Mouse (Mus musculus): ENCODE results near the gene Cnr2.

Cnr2 gene

DNA sequence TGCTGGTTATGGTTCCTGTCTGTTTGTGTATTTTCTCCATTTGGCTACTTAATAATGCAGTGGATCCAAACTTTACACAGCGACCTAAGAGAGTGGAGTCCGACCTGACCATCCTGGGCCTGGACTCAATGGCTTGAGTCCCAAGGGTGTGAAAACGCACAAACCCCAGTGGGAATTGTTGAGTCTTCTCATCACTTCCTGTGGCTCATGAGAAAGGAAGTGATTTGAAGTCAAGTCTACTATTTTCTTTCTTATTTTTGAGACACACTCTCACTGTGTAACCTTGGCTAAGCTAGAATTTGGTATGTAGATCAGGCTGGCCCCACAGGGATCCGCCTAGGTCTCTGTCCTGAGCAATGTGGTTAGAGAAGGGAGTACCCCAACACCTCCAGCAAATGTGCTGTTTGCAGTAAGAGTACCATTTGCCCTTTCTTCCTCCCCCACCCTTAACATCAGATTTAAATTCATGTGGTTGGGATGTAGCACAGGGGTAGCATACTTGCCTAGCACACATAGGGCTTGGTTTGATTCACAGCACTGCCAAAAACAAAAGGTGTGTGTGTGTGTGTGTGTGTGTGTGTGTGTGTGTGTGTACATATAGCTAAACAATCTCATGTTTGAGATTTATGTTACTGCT is 7.5 kb downstream of the Cnr2 start:
- no peak for DNase-seq (ENCODE audit: low read depth, low spot score)

DNA sequence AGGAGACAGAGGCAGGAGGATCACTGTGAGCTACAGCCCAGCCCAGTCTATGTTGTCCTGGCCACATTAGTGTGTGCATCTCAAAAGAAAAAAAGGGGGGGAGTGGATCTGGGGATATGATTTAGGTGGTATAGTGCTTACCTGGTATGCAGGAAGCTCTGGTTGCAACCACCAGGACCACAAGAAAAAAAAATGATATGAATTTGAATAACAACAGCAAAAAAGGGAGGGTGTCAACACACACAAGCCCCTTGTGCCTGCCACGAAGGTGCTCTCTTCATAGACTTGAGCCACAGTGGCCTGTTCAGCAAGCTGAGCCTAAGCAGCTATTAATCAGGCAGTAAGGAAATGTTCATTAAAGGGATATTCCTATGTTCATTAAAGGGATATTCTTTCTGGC is 9.6 kb downstream of the Cnr2 start:
- no peak for DNase-seq (ENCODE audit: low read depth, low spot score)

DNA sequence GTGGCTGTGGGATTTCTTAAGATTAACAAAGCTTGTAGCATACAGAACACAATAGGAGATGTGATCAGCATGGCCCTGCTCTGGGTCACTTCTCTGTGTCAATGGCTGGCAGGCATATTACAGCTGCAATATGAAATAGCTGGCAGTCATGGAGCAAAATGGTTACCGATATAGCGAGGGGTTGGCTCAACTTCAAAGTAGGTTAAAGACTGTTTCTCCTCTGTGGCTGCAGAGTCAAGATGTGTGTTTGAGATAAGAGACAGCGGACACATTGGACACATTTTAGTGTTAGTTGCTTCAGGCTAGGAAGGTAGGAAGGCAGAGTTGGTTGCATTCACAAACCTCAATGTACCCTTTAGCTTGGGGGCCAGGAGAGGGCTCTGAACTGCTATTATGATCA is 11.4 kb downstream of the Cnr2 start:
- DNase-seq (ENCODE audit: low read depth, low spot score), result no peak

DNA sequence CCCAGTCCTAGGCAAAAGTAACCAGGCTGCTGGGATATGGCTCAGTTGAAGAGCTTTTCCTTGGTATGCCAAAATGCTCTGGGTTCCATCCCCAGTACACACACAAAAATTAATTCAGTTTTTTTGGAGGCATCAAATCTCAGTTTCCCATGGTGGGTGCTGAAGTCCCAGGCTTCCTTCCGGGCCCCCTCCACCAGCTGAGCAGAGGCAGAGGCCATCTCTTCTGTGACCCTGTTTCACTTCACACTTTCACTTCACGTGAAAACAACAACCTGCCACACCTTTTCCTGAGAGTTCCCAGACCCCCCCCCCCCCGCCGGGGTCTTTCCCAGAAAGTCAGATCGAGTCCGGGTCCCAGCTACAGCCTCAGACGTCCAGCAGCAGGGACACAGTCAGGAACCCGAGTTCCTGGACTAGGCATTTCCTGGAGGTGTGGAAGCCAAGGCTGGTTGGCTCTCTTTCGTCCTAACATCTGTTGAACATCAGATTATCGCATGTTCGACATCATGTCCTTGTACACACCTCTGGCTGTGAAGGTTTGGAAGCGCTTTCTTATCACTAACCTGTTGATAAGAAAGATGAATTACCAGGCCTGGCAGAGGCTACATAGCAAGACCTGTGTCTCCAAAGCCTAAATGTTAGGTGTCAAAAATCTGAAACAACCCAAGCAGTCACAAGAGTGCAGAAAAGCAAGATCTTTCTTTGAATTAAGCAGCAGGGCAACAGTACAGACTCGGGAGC is 14.3 kb downstream of the Cnr2 start:
- DNase-seq (ENCODE audit: low read depth, low spot score), result no peak

DNA sequence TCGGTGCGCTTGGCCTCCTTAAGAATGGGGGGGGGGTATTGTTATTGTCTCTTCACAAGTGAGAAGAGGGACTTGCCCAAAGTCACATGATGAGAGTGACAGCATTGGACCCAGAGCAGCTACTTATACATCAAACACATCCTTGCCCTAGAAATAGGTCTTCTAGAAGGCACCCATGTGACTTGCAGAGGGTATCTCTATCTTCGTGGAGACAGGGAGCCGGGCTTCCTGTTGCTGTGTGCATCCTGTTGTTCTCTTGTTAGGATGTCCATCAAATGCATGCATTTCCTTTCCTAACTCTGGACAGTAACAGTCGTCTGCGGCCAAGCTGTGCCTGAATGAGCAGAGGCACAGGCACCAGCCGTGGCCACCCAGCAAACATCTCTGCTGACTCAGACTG is 16.3 kb downstream of the Cnr2 start:
- no peak for DNase-seq (ENCODE audit: low read depth, low spot score)

DNA sequence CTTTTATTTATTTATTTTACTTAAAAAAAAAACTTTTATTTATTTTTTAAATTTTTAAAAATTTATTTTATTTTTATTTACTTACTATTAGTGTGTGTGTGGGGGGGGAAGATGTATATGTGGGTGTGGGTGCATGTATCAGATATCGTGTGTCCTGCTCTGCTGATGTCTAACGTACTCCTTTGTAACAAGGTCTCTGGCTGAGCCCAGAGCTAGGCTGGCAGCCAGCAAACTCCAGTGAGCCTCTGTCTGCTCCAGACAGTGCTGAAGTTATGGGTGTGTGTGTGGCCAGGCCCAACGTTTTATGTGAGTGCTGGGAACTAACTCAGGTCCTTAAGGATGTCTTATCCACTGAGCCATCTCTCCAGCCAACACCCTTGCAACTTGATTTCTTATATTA is 17.0 kb downstream of the Cnr2 start:
- no peak for DNase-seq (ENCODE audit: low read depth, low spot score)

DNA sequence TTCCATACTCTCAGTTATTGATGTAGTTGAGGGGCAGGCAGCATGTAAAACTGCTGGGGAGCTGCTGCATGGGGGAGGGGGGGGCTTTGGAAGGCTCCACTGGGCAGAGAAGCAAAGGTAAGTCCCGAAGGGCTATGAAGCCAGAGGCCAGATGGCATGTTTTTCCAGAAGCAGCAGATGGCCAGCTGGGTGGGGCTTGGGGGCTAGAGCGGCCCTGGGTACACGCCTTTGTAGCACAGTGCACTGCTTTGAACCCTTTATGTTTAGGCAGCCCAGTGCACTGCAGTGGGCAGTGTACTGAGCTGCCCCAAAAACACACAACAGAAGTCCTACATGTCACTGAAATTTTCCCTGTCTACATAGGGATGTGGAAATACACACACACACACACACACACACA is 17.6 kb downstream of the Cnr2 start:
- DNase-seq (ENCODE audit: low read depth, low spot score), result no peak

DNA sequence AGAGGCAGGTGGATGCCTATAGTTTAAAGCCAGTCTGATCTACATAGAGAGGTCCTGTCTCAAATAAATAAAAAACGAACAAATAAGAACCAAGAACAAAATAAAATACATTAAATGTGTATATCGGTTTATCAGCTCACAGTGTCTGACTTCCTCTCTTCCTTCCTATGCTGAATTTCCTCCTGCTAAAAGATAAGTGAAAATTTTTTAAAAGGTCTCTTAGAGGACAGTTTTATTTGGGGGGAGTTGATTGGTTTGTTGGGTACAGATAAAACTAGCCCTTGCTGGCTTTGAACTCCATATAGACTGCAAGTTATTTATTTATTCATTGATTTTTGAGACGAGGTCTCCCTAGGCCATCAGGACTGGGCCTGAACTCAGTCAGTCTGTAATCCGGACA is 18.2 kb downstream of the Cnr2 start:
- DNase-seq (ENCODE audit: low read depth, low spot score), result no peak

DNA sequence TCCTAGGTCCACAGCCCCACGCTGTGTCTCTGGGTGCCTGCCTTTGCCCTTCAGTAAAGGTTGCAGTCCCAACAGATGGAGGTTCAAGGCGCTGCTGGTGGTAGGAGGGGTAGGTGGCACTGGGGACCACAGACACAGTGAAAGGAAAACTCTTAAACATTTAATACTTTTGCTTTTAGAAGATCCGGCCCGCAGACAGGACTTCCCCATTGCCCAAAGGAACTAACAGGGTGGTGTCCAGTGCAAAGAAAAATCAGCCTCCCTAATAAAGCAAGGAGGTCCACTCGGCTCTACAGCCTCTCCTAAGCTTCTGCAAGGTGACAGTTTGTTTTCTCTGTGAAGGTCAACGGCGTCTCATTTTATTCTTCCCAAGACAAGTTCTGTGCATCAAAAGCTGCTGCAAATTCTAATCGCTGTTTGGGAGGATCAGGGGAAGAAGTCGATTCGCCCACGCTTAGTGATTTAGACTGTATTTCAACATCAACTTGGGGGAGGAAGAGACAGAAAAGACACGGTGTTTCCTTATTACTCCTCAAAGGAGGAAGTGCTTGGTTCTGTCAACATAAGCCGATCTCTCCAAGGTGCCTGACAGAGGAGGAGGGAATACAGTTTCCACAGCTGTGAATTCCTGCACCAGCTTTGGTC is 23.6 kb downstream of the Cnr2 start:
- DNase-seq (ENCODE audit: low read depth, low spot score), result no peak

DNA sequence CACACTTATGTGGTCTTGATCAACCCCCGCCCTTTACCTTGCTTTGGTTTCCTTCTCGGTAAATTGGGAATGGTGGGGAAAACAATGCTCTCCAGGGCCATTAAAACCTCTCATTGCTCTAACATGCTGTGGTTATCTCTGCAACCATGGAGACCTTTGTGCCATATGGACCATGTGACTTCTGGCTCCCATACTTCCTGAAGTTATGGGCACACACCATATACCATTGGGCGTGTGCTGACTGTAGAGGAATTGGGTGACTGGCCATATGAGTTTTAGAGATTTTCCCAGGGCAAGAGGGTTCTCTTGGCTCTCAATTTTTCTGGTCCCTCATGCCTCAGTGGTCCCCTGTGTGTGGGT is 24.1 kb downstream of the Cnr2 start:
- DNase-seq (ENCODE audit: low read depth, low spot score), result no peak

DNA sequence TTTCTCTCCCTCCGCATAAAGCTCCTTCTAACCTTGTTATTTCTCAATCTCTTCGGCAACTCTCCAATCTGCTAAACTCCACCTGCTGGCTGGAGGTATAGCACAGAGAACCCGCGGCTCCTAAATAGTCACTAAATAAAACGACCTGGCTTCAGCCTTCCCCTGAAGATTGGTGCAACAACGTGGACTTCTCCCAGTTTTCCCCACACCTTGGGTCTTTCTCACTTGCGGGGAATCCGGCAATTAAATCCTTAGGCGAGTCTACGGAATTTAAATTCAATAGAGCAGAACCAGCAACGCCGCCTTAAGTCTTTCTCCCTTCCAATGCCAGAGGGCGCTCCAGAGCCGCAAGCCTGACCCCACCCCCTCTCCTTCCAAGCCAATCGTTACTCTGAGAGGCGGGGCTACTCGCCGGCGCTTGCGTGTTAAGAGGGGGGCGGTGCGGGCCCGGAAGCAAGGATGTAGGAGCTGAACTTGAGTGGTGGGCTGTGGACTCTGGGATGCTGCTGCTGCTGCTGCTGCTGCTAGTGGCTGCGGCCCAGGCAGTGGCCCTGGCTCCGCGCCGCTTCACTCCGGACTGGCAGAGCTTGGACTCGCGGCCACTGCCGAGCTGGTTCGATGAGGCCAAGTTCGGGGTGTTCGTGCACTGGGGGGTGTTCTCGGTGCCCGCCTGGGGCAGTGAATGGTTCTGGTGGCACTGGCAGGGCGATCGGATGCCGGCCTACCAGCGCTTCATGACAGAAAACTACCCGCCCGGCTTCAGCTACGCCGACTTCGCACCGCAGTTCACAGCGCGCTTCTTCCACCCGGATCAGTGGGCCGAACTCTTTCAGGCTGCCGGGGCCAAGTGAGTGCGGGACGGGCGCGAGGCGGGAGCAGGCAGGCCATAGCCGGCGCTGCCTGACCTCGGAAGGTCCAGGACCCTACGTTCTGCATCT is 25.4 kb downstream of the Cnr2 start, which contains the start of gene Fuca1:
TSS of gene Fuca1 (plus strand) at position 432 of the 938 bp plus-strand sequence.
- DNase-seq (ENCODE audit: low read depth, low spot score), result peak; percentile 94

DNA sequence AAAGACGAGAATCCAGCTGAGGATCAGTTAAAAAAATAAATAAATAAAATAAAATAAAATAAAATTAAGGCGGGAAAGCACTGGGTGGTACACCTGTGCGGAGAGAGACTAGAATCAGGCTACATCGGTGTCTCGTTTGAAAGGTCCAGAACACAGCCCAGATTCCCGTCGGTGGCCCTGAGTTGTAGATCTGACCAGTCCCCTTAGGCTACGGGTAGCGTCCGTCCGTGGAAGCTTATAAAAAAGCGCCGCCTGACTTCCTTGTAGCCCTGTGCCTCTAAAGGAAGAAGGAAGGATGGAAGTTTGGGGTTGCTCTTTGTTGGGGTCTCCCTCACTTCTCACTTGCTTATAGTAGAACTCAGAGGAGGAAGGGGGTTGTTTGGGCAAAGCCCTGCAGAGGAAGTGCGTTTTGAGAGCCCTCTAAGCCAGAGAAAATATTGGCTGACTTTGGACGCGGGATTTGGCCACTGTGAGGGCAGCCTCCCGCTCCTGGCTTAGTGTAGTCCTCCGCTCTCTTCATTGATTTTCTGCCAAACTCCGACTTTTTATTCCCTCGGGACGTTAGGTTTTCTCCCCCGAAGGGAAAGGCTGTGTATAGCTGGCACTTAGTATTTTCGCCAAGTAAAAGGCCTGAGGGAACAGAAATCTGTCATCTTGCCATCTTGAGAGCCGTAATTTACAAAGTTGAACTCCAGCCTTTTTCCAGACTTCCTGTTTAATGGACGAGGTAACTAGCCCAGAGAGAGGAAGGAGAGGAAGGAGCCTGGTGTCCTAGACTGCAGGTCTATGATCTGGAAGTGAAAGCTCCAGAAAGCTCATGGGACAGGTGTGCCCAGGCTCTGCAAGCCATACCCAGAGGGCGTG is 26.3 kb downstream of the Cnr2 start:
- peak; percentile 75 for DNase-seq (ENCODE audit: low read depth, low spot score)

DNA sequence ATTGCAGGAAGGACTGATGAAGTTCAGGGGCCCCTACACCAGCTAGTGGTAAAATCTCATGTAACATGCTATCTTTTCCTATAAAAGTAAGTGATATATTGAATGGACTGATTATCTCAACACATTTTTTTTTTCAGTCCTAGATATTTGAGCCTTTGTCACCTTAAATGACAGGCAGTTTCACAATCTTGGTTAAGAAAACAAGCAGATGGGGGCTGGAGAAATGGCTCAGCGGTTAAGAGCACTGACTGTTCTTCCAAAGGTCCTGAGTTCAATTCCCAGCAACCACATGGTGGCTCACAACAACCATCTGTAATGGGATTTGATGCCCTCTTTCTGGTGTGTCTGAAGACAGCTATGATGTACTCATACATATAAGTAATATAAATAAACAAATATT is 27.0 kb downstream of the Cnr2 start:
- DNase-seq (ENCODE audit: low read depth, low spot score), result no peak

DNA sequence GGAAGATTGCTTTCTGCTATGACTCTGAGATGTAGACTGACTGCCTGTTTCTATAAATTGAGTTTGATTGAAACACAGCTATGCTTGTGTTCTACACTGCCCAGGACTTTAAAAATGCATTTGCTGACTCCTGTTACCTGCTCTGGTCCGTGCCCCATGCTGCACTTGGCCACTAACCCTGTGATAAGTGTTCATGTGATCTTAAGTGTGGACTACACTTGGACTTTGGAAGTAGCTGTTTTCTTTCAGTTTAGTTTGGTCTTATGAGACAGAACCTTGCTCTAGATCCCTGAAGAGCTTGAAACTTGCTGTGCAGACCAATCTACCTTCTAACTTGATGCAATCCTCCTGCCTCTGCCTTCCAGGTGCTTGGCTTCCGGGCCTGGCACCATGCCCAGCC is 29.2 kb downstream of the Cnr2 start:
- no peak for DNase-seq (ENCODE audit: low read depth, low spot score)

DNA sequence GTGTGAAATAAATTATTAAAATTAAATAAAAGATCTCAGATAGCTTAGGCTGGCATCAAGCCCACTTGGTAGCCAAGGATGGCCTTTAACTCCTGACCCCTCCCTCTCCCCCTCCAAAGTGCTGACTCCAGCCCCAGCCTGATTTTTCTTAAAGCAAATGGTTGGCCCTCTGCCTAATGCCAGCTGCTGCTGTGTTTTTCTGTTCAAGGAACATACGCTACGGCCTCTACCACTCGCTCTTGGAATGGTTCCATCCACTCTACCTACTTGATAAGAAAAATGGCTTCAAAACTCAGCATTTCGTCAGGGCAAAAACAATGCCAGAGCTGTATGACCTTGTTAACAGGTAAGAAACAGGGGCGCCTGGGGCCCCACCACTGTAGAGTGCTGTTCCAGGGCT is 30.1 kb downstream of the Cnr2 start:
- no peak for DNase-seq (ENCODE audit: low read depth, low spot score)

DNA sequence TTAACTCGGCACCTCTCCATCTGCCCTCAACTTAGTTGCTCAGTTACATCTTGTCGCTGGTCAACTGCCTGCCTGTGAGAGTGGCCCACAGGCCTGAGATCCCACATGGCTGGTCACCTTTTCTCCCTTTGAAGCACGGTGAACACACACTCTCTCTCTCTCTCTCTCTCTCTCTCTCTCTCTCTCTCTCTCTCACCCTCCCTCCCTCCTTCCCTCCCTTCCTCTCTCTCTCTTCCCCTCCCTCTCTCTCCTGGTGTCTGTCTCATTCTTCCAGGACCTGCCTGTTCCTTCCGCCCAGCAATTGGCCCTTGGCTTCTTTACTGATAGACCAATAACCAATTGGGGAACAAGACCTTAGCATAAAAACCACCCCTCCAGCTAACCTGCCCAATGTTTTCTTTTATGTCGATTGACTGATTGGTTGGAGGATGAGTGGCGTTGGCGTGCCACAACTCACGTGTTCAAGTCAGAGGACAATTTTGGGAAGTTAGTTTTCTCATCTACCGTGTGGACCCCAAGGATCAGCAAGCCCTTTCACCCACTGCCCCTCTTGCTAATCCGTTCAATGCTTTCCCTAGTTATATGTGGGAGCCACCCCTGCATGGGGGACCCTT is 31.1 kb downstream of the Cnr2 start:
- no peak for DNase-seq (ENCODE audit: low read depth, low spot score)

DNA sequence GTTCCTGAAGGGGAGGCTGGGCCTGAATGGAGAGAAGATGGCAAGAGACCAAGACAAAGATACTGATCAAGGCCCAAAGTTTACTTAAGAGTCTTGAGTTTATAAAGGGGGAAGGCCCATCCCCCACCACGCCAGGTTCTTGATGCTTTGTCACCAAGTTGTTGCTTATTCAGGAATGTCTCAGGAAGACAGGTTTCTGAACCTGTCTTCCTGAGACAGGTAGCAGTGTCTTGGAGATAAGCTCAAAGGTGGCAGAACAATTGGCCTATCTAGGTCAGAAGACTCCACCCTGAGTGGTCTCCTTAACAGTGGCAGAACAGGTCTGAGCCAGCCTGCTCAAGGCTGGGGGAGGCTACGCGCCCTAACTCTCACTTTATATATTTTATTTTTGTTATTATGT is 31.7 kb downstream of the Cnr2 start:
- DNase-seq (ENCODE audit: low read depth, low spot score), result no peak

DNA sequence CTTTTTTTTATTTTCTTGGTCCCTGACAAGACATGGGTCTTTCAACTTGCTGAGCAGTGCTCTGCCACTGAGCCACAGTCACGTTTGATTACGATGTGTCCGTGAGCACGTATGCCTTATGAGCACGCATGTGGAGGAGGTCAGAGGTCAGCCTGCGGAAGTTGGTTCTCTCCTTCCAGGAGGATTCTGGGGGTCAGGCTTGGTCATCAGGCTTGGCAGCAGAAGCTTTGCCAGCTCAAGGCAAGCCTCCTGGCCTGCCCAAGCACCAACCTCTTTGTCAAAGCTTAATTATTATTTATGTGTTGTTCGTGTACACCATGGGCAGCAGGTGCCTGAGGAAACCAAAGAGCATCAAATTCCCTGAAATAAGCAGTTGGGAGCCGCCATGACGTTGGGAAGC is 33.2 kb downstream of the Cnr2 start:
- no peak for DNase-seq (ENCODE audit: low read depth, low spot score)

DNA sequence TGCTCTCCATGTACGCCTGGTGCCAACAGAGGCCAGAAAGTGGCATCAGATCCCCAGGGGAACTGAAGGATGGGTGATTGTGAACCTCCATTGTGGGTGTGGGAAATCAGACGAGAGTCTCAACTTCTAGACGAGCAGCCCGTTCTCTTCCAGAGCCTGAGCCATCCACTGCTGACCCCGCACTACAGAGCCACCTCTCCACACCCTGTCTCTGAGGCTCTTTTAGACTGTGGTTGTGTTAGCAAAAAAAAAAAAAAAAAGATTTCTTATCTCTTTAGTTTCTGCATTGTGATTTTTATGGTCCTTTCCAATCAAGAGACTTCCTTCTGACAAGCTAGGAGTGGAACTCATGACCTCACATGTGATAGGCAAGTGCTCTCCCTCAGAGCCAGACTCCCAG is 34.2 kb downstream of the Cnr2 start:
- DNase-seq (ENCODE audit: low read depth, low spot score), result no peak

DNA sequence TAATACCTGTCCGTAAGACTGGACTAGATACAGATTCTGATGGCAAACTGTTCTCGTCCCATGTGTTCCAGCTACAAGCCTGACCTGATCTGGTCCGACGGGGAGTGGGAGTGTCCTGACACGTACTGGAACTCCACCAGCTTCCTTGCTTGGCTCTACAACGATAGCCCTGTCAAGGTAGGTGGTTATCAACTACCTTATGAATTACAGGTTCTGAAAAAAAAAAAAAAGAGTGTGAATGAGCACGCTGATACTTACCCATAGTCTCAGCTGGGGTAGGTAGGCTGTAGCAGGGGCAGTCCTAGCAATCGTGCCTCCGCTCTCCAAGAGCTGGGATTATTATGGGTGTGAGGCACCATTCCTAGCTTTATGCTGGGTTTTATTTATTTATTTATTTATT is 34.6 kb downstream of the Cnr2 start:
- no peak for DNase-seq (ENCODE audit: low read depth, low spot score)

DNA sequence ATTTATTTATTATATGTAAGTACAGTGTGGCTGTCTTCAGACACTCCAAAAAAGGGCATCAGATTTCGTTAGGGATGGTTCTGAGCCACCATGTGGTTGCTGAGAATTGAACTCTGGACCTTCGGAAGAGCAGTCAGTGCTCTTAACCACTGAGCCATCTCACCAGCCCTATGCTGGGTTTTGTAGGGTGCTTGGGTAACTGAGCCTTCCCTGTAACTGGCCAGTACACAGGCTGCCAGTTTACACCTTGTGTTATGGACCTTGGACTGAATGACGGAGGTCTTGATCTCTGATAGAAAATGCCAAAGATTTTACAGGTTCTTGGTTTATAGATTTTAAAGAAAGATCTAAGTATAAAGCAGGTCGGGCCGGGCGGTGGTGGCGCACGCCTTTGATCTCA is 35.0 kb downstream of the Cnr2 start:
- DNase-seq (ENCODE audit: low read depth, low spot score), result no peak

Data from 3T3-L1 (cell line).